Mouse (Mus musculus): Measurements from ENCODE around the gene Map3k13. TPM values are rescaled to one million over a fixed set of nuclear protein-coding genes. Genes with fewer than 3 reads are reported as not detected.

The Map3k13 gene
- total RNA-seq, 2 experiments from 2014 or later, result 0.76 to 1.2 TPM

Other genes with a start within 250 kb of the Map3k13 start
- gene 2510009E07Rik, start 99.7 kb upstream of the Map3k13 start, total RNA-seq (2021), result 10 to 100 TPM; 22.9 to 23.8 TPM
- gene Ehhadh, start 6.5 kb upstream of the Map3k13 start, total RNA-seq (2021), result 10 to 100 TPM; 17.1 to 21.8 TPM
- 10 to 100 TPM; 11.2 to 13.8 TPM for gene Tmem41a, start 153.2 kb downstream of the Map3k13 start, total RNA-seq (2021)
- not detected for gene Liph, start 201.3 kb downstream of the Map3k13 start, total RNA-seq (2021)
- gene Senp2, start 215.1 kb downstream of the Map3k13 start, total RNA-seq (2021), result 10 to 100 TPM; 19.8 to 19.9 TPM

All from heart, postnatal 36 days (tissue).